Mouse (Mus musculus): Measurements from ENCODE around the gene Fam131b.

DNA sequence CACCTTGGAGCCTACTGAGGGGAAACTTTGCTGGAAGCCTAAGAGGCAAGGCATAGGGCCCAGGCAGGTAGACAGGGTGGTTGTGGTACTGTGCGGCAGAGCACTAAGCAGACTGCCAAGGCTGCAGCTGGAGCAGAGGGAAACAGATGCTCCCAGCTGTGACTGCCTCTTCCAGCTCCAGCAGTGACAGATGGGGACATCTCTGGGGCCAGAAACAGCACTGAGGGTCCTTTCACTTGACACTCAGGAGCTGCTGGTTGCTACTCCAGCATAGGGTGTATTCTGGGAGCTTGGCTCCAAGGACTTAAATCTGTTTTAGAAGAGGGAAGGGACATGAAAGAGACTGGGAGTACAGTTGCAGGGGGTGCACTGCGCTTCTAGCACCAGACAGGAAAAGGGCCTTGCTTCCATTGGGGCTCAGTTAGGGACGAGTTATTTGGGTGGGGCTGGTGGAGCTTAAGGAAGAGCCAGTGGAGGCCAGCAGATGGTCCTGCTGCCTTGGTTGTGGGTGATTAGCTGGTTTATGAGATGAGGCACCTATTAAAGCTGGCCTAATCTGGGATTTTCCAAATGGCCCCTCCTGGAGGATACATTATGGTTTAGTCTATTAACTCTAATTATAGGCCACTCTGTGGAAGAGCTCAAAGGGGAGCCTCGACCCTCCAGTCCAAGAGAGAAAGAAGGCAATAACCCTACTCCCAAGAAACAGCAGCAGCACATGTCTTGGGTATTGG is 46.4 kb upstream of the Fam131b start:
- TF ChIP-seq CTCF (conservative IDR thresholded peaks at IDR 0.05; ENCODE audit: insufficient read depth, insufficient read length, low read depth, low read length) (no peak), POLR2A (IDR thresholded peaks at IDR 0.05; ENCODE audit: low read depth, low read length) (no peak)

Data from kidney, adult 2 months (tissue).